Mouse (Mus musculus): ENCODE results near the gene Prrx2. TPM values are rescaled to one million over a fixed set of nuclear protein-coding genes. Genes with fewer than 3 reads are reported as not detected.

The Prrx2 gene
- polyA plus RNA-seq, 1 experiment from 2014 or later, result 2.8 TPM

DNA sequence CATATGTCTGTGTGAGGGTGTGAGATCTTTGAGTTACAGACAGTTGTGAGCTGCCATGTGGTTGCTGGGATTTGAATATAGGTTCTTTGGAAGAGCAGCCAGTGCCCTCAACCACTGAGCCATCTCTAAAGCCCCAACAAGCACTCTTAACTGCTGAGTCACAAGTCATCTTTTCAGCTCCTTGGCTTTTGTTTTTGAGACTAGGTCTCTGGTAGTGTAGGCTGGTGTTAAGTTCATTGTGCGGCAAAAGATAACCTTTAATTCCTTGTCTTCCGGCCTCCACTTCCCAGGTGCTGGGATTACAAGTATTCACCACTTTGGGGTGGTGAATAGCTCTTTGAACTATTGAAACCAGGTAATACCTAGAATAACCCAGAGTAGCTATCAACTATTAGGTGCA, 28.8 kb upstream of the Prrx2 start:
- no peaks in the 10 kb centered on the region for H3K9me3 ChIP-seq
- 99% methylated on average over 2 of the region's 2 CpGs for WGBS
- H3K4me1 ChIP-seq (replicated peaks), result peaks cover 38% of the 10 kb centered on the region
- ATAC-seq, result no peak
- H3K4me3 ChIP-seq (replicated peaks), result no peak overlapping the region
- H3K4me2 ChIP-seq (replicated peaks), result no peak overlapping the region
- H3K36me3 ChIP-seq, result 0 out of 2 replicates have a peak, but pooled peaks cover 2% of the 10 kb centered on the region
- no peak overlapping the region for H3K9ac ChIP-seq (replicated peaks)
- H3K27ac ChIP-seq, result no peak overlapping the region
- peaks cover 26% of the 10 kb centered on the region for H3K27me3 ChIP-seq

- Histone ChIP-seq H3K27ac (peak overlapping the region; percentile 82), H3K9ac (replicated peaks) (peak overlapping the region; percentile 96), H3K4me1 (replicated peaks) (peaks cover 31% of the 10 kb centered on the region), H3K4me3 (replicated peaks) (peak overlapping the region; percentile 85), H3K9me3 (no peaks in the 10 kb centered on the region), H3K36me3 (peaks cover 5% of the 10 kb centered on the region), H3K27me3 (peaks cover 14% of the 10 kb centered on the region), H3K4me2 (replicated peaks) (peak overlapping the region; percentile 92)
- ATAC-seq, result no peak
- WGBS, result 4% methylated on average over 28 of the region's 28 CpGs
Observed at GRCm38 (mm10) chr2:30807147-30807647, 27.6 kb upstream of the Prrx2 start.

DNA sequence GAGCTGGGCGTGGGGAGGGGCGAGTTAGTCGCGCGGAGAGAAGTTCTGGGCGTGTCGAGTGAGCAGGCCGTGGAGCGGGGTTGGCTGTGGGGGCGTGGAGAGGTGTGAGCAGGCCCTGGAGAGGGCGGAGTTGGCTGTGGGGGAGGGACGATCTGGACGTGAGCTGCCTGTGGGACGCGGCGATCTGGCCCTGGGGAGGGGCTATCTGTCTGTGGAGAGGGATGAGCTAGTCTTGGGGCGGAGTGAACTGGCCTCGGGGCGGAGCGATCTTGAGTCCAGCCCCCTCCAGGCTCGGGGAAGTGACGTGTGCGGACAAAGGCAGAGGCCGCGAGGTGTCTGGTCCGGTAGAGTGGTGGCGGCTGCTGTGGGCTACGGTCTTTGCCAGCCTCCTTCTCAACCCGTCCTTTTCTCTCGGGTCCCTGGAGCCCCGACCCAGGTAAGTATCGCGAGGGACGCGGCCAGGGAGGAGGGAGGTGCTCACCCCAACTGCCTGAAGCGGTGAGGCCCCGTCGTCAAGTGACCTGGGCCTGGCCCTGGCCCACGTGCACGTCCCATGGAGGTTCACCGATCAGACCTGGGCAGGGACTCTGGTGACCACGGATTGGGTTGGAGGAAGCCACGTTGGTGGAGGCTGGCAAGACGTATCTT, 27.0 kb upstream of the Prrx2 start, which contains the start of gene Ntmt1:
Ntmt1 (plus strand) TSS at position 179 of the 648 bp plus-strand sequence.
- Histone ChIP-seq H3K4me1 (replicated peaks) (peaks cover 31% of the 10 kb centered on the region), H3K27me3 (peaks cover 8% of the 10 kb centered on the region), H3K4me3 (replicated peaks) (peak within 1 kb of the TSS; percentile 85), H3K9ac (replicated peaks) (peak within 1 kb of the TSS; percentile 96), H3K9me3 (no peaks in the 10 kb centered on the region), H3K27ac (peak within 1 kb of the TSS; percentile 82), H3K36me3 (peaks cover 11% of the 10 kb centered on the region), H3K4me2 (replicated peaks) (peak within 1 kb of the TSS; percentile 92)
- ATAC-seq, result peak; percentile 97
- under 1% methylated on average over 41 of the region's 44 CpGs for WGBS

DNA sequence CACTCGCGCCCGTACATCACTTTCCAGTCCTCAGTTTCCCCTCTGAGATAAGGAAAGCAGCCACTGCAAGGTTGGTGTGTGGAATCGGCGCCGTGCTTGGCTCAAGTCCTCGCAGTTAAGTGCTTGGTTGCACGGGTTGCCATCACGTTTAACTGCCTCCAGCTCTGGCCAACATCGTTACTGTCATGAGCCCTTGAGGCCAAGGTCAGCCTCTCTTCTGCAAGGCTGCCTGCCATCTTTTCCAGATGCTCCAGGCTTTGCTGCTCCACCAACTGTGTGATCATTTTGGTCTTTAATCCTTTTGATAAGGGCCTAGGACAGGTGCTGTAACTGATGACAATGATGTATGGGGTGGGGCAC, 26.5 kb upstream of the Prrx2 start:
- Histone ChIP-seq H3K27ac (peak overlapping the region; percentile 82), H3K36me3 (peaks cover 16% of the 10 kb centered on the region), H3K4me3 (replicated peaks) (peak overlapping the region; percentile 85), H3K9ac (replicated peaks) (peak overlapping the region; percentile 96), H3K9me3 (no peaks in the 10 kb centered on the region), H3K4me1 (replicated peaks) (peaks cover 31% of the 10 kb centered on the region), H3K4me2 (replicated peaks) (peak overlapping the region; percentile 92), H3K27me3 (peaks cover 5% of the 10 kb centered on the region)
- 6% methylated on average over 10 of the region's 10 CpGs for WGBS
- 0 out of 2 replicates have a peak, but pooled peaks have one; percentile 7 for ATAC-seq

- H3K9me3 ChIP-seq, result no peaks in the 10 kb centered on the region
- peak overlapping the region; percentile 2; the same call in 1 of the 2 replicates for H3K4me3 ChIP-seq (replicated peaks)
- WGBS, result 80% methylated on average over 5 of the region's 5 CpGs
- peak overlapping the region; percentile 92 for H3K4me2 ChIP-seq (replicated peaks)
- peak overlapping the region; percentile 11; the same call in 1 of the 2 replicates for H3K9ac ChIP-seq (replicated peaks)
- H3K36me3 ChIP-seq, result peaks cover 28% of the 10 kb centered on the region
- H3K27ac ChIP-seq, result no peak overlapping the region
- H3K27me3 ChIP-seq, result no peaks in the 10 kb centered on the region
- H3K4me1 ChIP-seq (replicated peaks), result peaks cover 31% of the 10 kb centered on the region
- ATAC-seq, result no peak
Observed at GRCm38 (mm10) chr2:30809503-30809902, 25.3 kb upstream of the Prrx2 start.

DNA sequence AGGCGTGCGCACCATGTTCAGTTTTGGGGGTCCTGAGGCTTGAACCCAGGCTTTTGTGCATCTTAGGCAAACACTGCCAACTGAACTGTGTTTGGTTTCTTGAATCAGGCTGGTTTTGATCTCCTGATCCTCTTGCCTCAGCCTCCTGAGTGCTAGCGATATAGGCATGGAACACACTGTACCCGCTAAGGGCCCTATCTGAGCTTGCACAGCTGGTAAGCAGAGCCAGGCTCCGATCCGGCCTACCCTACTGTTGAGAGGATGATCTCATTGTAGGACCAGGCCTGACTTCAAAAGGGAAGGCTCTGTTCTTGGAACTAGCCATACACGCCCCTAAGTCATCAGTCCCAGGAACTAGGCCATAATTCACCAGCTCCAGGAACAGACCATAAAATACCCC, 24.2 kb upstream of the Prrx2 start:
- H3K9me3 ChIP-seq, result no peaks in the 10 kb centered on the region
- no peak for ATAC-seq
- no peak overlapping the region for H3K9ac ChIP-seq (replicated peaks)
- 96% methylated on average over 7 of the region's 7 CpGs for WGBS
- no peaks in the 10 kb centered on the region for H3K27me3 ChIP-seq
- no peak overlapping the region for H3K4me3 ChIP-seq (replicated peaks)
- H3K27ac ChIP-seq, result no peak overlapping the region
- H3K36me3 ChIP-seq, result peaks cover 39% of the 10 kb centered on the region
- peaks cover 31% of the 10 kb centered on the region for H3K4me1 ChIP-seq (replicated peaks)
- 0 out of 2 replicates have a peak overlapping the region, but pooled peaks have one; percentile 4 for H3K4me2 ChIP-seq (replicated peaks)

DNA sequence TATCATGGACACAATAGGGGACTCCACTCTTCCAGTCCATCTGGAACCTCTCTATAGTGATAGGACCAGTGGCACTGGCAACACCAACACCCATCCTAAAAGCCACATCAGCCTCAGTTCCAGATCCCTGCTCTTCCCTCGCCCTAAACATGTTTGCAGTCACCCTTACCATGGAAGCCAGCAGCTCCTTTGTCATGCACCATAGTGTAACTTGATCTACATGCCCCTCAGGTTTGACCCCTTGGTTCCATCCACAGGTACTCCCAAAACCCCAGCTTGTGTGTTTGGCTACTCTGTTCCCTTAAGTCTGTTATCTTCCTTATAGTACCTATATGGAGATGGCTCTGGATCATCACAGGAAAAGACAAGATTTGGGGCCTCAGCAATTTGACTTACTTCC, 18.4 kb upstream of the Prrx2 start:
- Histone ChIP-seq H3K9ac (replicated peaks) (no peak overlapping the region), H3K4me3 (replicated peaks) (no peak overlapping the region), H3K4me2 (replicated peaks) (no peak overlapping the region), H3K27me3 (no peaks in the 10 kb centered on the region), H3K36me3 (peaks cover 88% of the 10 kb centered on the region), H3K4me1 (replicated peaks) (no peaks in the 10 kb centered on the region; the same call in 1 of the 2 replicates), H3K27ac (no peak overlapping the region), H3K9me3 (no peaks in the 10 kb centered on the region)
- ATAC-seq, result no peak
- WGBS, result 93% methylated on average over 1 of the region's 1 CpGs

- ATAC-seq, result no peak
- H3K4me1 ChIP-seq (replicated peaks), result peaks cover 10% of the 10 kb centered on the region
- H3K36me3 ChIP-seq, result peaks cover 92% of the 10 kb centered on the region
- no peak overlapping the region for H3K27ac ChIP-seq
- no peak overlapping the region for H3K9ac ChIP-seq (replicated peaks)
- 94% methylated on average over 5 of the region's 5 CpGs for WGBS
- H3K4me2 ChIP-seq (replicated peaks), result no peak overlapping the region
- no peaks in the 10 kb centered on the region for H3K27me3 ChIP-seq
- H3K9me3 ChIP-seq, result no peaks in the 10 kb centered on the region
- no peak overlapping the region for H3K4me3 ChIP-seq (replicated peaks)
Observed at GRCm38 (mm10) chr2:30819873-30820272, 14.9 kb upstream of the Prrx2 start.

DNA sequence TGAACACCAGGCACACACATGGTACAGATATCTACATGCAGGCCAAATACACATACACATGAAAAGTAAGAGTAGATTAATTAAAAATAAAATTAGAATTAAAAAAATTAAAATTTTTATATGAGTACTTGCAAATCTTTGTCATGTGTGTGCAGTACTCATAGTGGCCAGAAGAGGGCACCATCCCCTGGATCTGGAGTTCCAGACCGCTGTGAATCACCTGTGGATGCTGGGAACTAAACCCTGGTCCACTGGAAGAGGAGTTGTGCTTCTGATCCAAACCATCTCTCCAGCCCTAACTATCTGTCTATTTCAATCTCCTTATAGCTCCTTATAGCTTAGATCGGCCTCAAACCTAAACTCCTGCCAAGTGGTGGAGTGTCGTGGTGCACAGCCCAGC, 13.7 kb upstream of the Prrx2 start:
- Histone ChIP-seq H3K27me3 (no peaks in the 10 kb centered on the region), H3K4me2 (replicated peaks) (no peak overlapping the region), H3K36me3 (peaks cover 92% of the 10 kb centered on the region), H3K27ac (no peak overlapping the region), H3K9me3 (no peaks in the 10 kb centered on the region), H3K4me3 (replicated peaks) (no peak overlapping the region), H3K9ac (replicated peaks) (no peak overlapping the region), H3K4me1 (replicated peaks) (peaks cover 10% of the 10 kb centered on the region)
- 95% methylated on average over 3 of the region's 3 CpGs for WGBS
- ATAC-seq, result no peak

GRCm38 (mm10) chr2:30822460-30822859, 12.3 kb upstream of the Prrx2 start:
- WGBS, result 84% methylated on average over 8 of the region's 8 CpGs
- Histone ChIP-seq H3K4me2 (replicated peaks) (no peak overlapping the region), H3K27me3 (no peaks in the 10 kb centered on the region), H3K4me1 (replicated peaks) (peaks cover 23% of the 10 kb centered on the region), H3K36me3 (peaks cover 86% of the 10 kb centered on the region), H3K9ac (replicated peaks) (no peak overlapping the region), H3K27ac (peak overlapping the region; percentile 14; the same call in 1 of the 2 replicates), H3K9me3 (no peaks in the 10 kb centered on the region), H3K4me3 (replicated peaks) (no peak overlapping the region)
- no peak for ATAC-seq

DNA sequence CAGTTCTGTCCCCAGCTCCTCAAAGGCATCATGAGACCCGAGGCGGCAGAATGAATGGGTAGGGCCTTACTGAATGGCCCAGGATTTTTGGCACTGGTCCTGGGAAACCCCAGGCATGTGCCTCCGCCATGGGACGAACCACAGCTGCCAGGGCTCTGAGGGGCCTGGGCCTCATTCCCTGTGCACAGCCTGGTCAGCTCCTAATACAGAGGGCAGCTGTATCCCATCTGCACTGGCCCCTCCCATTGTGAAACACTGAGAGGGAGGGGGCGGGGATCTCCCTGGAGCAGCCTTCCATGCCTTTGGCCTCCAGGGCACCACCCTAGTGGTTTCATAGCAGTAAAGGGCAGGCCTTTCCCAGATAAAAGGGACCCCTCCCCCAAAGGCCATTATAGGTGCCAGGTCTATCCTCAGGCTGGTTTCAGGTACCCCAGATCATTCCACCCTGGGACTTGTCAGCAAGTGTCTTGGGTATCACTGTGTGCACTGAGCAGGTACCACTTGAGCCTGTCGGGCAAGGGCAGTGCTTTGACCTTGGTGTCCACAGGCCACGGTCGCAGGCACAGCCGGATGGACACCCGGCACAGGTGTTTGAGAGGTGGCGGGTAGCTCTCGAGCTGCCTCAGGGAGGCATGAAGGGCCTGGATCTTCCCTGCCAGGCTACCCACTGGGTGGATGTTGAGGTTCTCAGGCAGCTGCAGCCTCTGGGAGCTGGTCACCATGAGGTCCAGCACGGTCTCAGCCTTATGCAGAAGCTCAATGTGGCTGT, 11.2 kb upstream of the Prrx2 start:
- ATAC-seq, result no peak
- no peak overlapping the region for H3K9ac ChIP-seq (replicated peaks)
- H3K9me3 ChIP-seq, result no peaks in the 10 kb centered on the region
- H3K4me2 ChIP-seq (replicated peaks), result no peak overlapping the region
- H3K36me3 ChIP-seq, result peaks cover 78% of the 10 kb centered on the region
- WGBS, result 84% methylated on average over 13 of the region's 13 CpGs
- no peaks in the 10 kb centered on the region for H3K27me3 ChIP-seq
- H3K27ac ChIP-seq, result 0 out of 2 replicates have a peak overlapping the region, but pooled peaks have one; percentile 47
- H3K4me1 ChIP-seq (replicated peaks), result peaks cover 24% of the 10 kb centered on the region
- H3K4me3 ChIP-seq (replicated peaks), result no peak overlapping the region
